Mouse (Mus musculus) bone marrow macrophage, adult 2 months (primary cell): Measurements from ENCODE around the gene Aff1. TPM values are rescaled to one million over a fixed set of nuclear protein-coding genes. Genes with fewer than 3 reads are reported as not detected.

Source experiments
- H3K27ac ChIP-seq: 2 replicates; pipeline ENCODE4 v1.5.1; 2012; ENCODE audit warnings: low read depth, low read length; ENCODE audit not compliant: insufficient read depth
- H3K4me1 ChIP-seq: 2 replicates; pipeline ENCODE4 v1.6.1; 2012; ENCODE audit warnings: low read length; ENCODE audit not compliant: control insufficient read depth, insufficient read depth
- H3K4me3 ChIP-seq: 2 replicates; pipeline ENCODE4 v1.5.1; 2012; ENCODE audit warnings: mild to moderate bottlenecking, low read length, moderate library complexity; ENCODE audit not compliant: insufficient read depth
- CTCF ChIP-seq: IDR thresholded peaks from 2 replicates; pipeline ENCODE4 v1.5.1; 2012; ENCODE audit warnings: low read depth, mild to moderate bottlenecking, low read length, moderate library complexity
- POLR2A ChIP-seq: IDR thresholded peaks from 2 replicates; pipeline ENCODE4 v1.6.1; 2012; ENCODE audit warnings: mild to moderate bottlenecking, low read depth, low read length, borderline replicate concordance
- polyA plus RNA-seq: library from polyadenylated mRNA; stranded (reverse); fragments of >200 nt; gene quantifications from 2 replicates; pipeline ENCODE4 v1.2.4, GENCODE M21; 2012; ENCODE audit not compliant: missing spikeins, insufficient read depth, insufficient read length

The Aff1 gene
- polyA plus RNA-seq, 1 experiment: 45.3 TPM

DNA sequence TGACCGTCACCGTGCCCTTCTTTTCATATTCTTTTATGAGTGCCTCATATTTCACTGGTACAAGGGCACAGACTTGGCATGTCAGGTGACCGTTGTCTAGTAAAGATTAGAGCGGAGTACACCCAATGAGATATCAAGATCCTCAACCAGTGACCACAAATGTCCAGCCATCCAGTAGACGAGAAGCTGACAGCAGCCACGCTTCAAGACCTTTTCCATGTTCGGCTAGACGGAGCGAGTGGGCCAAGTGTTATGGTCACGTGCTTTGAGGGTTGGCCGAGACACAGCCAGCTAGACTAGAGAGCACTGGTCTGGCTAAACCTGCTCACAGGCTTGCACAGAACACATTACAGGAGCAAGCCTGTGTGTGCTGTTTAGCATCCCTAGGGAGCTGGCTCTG is 168.4 kb downstream of the Aff1 start:
- H3K27ac ChIP-seq: no peak overlapping the region
- TF ChIP-seq POLR2A: no peak
- no peak overlapping the region for H3K4me3 ChIP-seq

DNA sequence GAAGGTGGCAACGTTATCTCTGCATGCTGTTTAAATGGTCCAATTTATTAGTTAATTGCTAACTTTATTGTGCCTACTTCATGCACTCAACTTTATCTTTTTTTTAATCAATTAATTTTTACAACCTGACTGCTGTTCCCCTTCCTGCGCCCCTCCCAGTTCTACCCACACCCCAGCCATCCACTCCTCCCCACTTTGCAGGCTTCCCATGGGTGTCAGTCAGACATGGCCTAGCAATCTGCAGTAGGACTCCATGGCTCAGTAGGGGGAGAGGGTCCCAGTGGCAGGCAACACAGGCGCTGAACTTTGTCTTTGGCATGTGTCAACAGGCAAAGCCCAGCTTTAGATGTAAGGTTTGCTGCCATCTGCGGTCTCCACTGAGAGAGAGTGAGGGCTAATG is 171.6 kb downstream of the Aff1 start:
- Histone ChIP-seq H3K4me1 (no peaks in the 10 kb centered on the region), H3K4me3 (no peak overlapping the region), H3K27ac (no peak overlapping the region)
- no peak for TF ChIP-seq CTCF
- no peak for TF ChIP-seq POLR2A

More for the DNA sequence above, 168.4 kb downstream of the Aff1 start:
- H3K4me1 ChIP-seq: no peaks in the 10 kb centered on the region

DNA sequence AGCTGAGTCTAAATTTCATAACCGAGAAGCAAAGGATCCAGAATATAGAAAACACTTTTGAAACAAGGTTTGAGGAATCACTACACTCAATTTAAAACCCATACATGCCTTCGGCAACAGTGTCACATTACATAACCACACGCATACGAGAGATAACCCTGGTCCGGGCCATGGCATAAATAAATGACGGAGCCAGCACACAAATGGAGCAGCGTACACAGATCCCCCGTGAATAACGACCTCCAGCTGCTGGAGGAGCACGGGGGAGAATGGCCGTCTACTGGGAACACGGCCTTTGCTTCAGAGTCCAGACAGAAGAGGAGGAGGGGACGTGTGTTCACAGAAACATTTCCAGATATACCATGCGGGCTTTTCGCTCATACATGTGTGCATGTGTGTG is 197.6 kb downstream of the Aff1 start:
- Histone ChIP-seq H3K4me3 (no peak overlapping the region), H3K4me1 (no peaks in the 10 kb centered on the region), H3K27ac (no peak overlapping the region)
- TF ChIP-seq POLR2A (no peak), CTCF (no peak)

DNA sequence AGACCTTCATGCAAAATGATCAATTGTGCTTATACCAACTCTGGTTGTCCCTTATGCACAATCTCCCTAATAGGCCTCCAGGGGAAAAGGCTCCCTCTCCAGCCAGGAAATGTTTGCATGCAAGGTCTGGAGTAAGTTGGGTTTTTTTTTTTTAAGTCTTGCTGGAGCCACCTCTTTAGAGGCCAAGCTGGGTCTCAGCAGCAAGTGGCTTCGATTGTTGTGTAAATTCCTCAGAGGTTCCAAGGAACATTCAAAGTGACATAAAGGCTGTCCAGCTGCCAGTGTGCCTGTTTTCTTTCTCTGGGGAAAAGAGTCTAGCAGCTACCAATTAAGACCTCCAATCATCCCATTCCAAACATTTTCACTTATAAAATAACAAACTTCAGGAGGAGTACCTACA is 206.1 kb downstream of the Aff1 start:
- H3K4me1 ChIP-seq: no peaks in the 10 kb centered on the region

More for the DNA sequence above, 206.1 kb downstream of the Aff1 start:
- H3K27ac ChIP-seq: no peak overlapping the region
- TF ChIP-seq POLR2A: no peak
- TF ChIP-seq CTCF: no peak
- H3K4me3 ChIP-seq: no peak overlapping the region

Other genes with a start within 250 kb of the Aff1 start
- gene Slc10a6, start 63.0 kb upstream of the Aff1 start, polyA plus RNA-seq: not detected in 2 replicates
- gene 1700016H13Rik, start 36.4 kb upstream of the Aff1 start, polyA plus RNA-seq: not detected in 2 replicates
- 2.8 and 2.9 TPM in 2 replicates for gene Klhl8, start 218.9 kb downstream of the Aff1 start, polyA plus RNA-seq